Mouse (Mus musculus) CH12.LX (cell line): ENCODE results near the gene Esyt3.

Source experiments
- BHLHE40 ChIP-seq: IDR thresholded peaks from 2 replicates; pipeline ENCODE4 v1.6.1; 2011; ENCODE audit warnings: mild to moderate bottlenecking, low read depth, low read length, improper control_type of control experiment
- CTCF ChIP-seq, 2 experiments: IDR thresholded peaks in 1 of 2; conservative IDR thresholded peaks in 1 of 2; 2 replicates each; pipeline ENCODE4 v1.5.1; 2011 to 2012; ENCODE audit warnings: low read depth in 2 of 2, low read length in 2 of 2, improper control_type of control experiment in 1 of 2, inconsistent platforms in 1 of 2, mild to moderate bottlenecking in 1 of 2, moderate library complexity in 1 of 2
- MAX ChIP-seq: IDR thresholded peaks from 2 replicates; pipeline ENCODE4 v1.6.1; 2011; ENCODE audit warnings: low read length, improper control_type of control experiment
- MAZ ChIP-seq: IDR thresholded peaks from 2 replicates; pipeline ENCODE4 v1.6.1; 2012; ENCODE audit warnings: low read depth, mild to moderate bottlenecking, inconsistent platforms, low read length, improper control_type of control experiment, moderate library complexity
- POLR2A ChIP-seq: IDR thresholded peaks from 2 replicates; pipeline ENCODE4 v1.6.1; 2011; ENCODE audit warnings: low read depth, mild to moderate bottlenecking, improper control_type of control experiment, low read length
- ZNF384 ChIP-seq: IDR thresholded peaks from 2 replicates; pipeline ENCODE4 v1.6.1; 2012; ENCODE audit warnings: low read depth, low read length, improper control_type of control experiment, inconsistent platforms

DNA sequence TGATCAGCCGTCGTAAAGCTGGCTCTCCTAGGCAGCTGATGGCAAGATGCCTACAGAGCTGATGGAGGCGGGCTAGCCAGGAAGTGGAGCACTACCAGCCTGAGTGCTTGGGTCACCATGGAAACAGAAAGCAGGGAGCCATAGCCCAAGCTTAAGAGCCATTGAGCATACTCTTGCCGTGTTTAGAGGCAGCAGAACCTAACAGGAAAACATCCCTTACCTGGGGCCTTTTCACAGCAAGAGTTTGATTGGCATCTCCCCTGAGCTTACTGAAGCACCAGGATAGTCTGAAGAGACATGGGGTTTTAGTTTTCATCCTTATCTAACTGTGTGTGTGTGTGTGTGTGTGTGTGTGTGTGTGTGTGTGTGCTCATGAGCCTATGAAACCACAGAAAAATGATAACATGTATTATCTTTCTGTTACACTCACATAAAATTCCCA lies 13.0 kb downstream of the Esyt3 start:
- TF ChIP-seq ZNF384 (no peak), MAZ (no peak), POLR2A (no peak), CTCF (conservative IDR thresholded peaks at IDR 0.05 in 1 of 2, IDR thresholded peaks at IDR 0.05 in 1 of 2; ENCODE audit: low read depth in 2 of 2, low read length in 2 of 2) (no peak), MAX (no peak), BHLHE40 (no peak)
